Mouse (Mus musculus) CH12.LX (cell line): ENCODE data around the gene Gnb1l. TPM values are rescaled to one million over a fixed set of nuclear protein-coding genes. Genes with fewer than 3 reads are reported as not detected.

Experiments
- DNase-seq: peaks from one replicate; pipeline ENCODE4 v3.0.0-alpha.2; 2013; ENCODE audit errors: extremely low read depth
- H3K27ac ChIP-seq: 2 replicates; pipeline ENCODE4 v1.5.1; 2012; ENCODE audit warnings: low read depth, mild to moderate bottlenecking, control low read depth, moderate library complexity; ENCODE audit not compliant: insufficient read depth
- H3K27me3 ChIP-seq: replicated peaks from 2 replicates; pipeline ENCODE3; 2012; ENCODE audit warnings: inconsistent platforms
- H3K36me3 ChIP-seq, 2 experiments: replicated peaks in 1 of 2; 2 replicates each; pipeline versions ENCODE3 to v1.6.1; 2012; ENCODE audit warnings: inconsistent platforms in 1 of 2, low read length in 1 of 2, mild to moderate bottlenecking in 1 of 2, mixed read lengths in 1 of 2, moderate library complexity in 1 of 2; ENCODE audit not compliant: control insufficient read depth in 1 of 2, insufficient read depth in 1 of 2
- H3K4me1 ChIP-seq, 2 experiments: 2 replicates each; pipeline ENCODE4 v1.6.1; 2012; ENCODE audit warnings: inconsistent platforms in 1 of 2, moderate library complexity in 1 of 2; ENCODE audit not compliant: insufficient read depth in 2 of 2, control insufficient read depth in 1 of 2
- H3K4me2 ChIP-seq: 2 replicates; pipeline ENCODE4 v1.6.1; 2012; ENCODE audit warnings: low read depth, mild to moderate bottlenecking, control low read depth; ENCODE audit not compliant: poor library complexity, insufficient read depth, severe bottlenecking
- H3K4me3 ChIP-seq, 3 experiments: fragments of 150-350 bp in 1 of 3; sonication (generic) in 1 of 3; replicated peaks in 1 of 3; 2 replicates each; pipeline versions ENCODE3 to v1.5.1; 2011 to 2012; ENCODE audit warnings: low read depth in 2 of 3, low read length in 2 of 3, mild to moderate bottlenecking in 2 of 3, moderate library complexity in 2 of 3, control low read depth in 1 of 3, improper control_type of control experiment in 1 of 3, inconsistent platforms in 1 of 3, mixed read lengths in 1 of 3; ENCODE audit not compliant: poor library complexity in 1 of 3
- H3K79me2 ChIP-seq: replicated peaks from 2 replicates; pipeline ENCODE4 v1.6.1; 2012; ENCODE audit warnings: mild to moderate bottlenecking, moderate library complexity; ENCODE audit not compliant: control insufficient read depth, poor library complexity, insufficient read depth, severe bottlenecking; ENCODE audit errors: extremely low read depth
- H3K9ac ChIP-seq: 2 replicates; pipeline ENCODE4 v1.6.1; 2012; ENCODE audit warnings: low read depth, mild to moderate bottlenecking, control low read depth, moderate library complexity; ENCODE audit not compliant: insufficient read depth
- H3K9me3 ChIP-seq: replicated peaks from 2 replicates; pipeline ENCODE3; 2012; ENCODE audit warnings: low read length, inconsistent platforms, mixed read lengths
- CHD1 ChIP-seq: IDR thresholded peaks from 2 replicates; pipeline ENCODE4 v1.6.1; 2012; ENCODE audit warnings: low read depth, low read length, improper control_type of control experiment, inconsistent platforms
- CHD2 ChIP-seq: IDR thresholded peaks from 2 replicates; pipeline ENCODE4 v1.6.1; 2011; ENCODE audit warnings: low read length, improper control_type of control experiment
- CTCF ChIP-seq, 2 experiments: IDR thresholded peaks in 1 of 2; conservative IDR thresholded peaks in 1 of 2; 2 replicates each; pipeline ENCODE4 v1.5.1; 2011 to 2012; ENCODE audit warnings: low read depth in 2 of 2, low read length in 2 of 2, improper control_type of control experiment in 1 of 2, inconsistent platforms in 1 of 2, mild to moderate bottlenecking in 1 of 2, moderate library complexity in 1 of 2
- ELF1 ChIP-seq: IDR thresholded peaks from 2 replicates; pipeline ENCODE4 v1.6.1; 2014; ENCODE audit warnings: low read depth, mild to moderate bottlenecking, inconsistent platforms, low read length, improper control_type of control experiment
- EP300 ChIP-seq: IDR thresholded peaks from 2 replicates; pipeline ENCODE4 v1.6.1; 2011; ENCODE audit warnings: low read length, improper control_type of control experiment
- GABPA ChIP-seq: IDR thresholded peaks from 2 replicates; pipeline ENCODE4 v1.6.1; 2012; ENCODE audit warnings: low read depth, low read length, improper control_type of control experiment, inconsistent platforms; ENCODE audit not compliant: insufficient replicate concordance
- HCFC1 ChIP-seq: IDR thresholded peaks from 2 replicates; pipeline ENCODE4 v1.6.1; 2012; ENCODE audit warnings: low read depth, mild to moderate bottlenecking, inconsistent platforms, low read length, improper control_type of control experiment
- IRF4 ChIP-seq: IDR thresholded peaks from 2 replicates; pipeline ENCODE4 v1.6.1; 2014; ENCODE audit warnings: low read depth, mild to moderate bottlenecking, inconsistent platforms, low read length, improper control_type of control experiment
- JUND ChIP-seq: conservative IDR thresholded peaks from 2 replicates; pipeline ENCODE4 v1.6.1; 2011; ENCODE audit warnings: low read depth, low read length, improper control_type of control experiment
- MAX ChIP-seq: IDR thresholded peaks from 2 replicates; pipeline ENCODE4 v1.6.1; 2011; ENCODE audit warnings: low read length, improper control_type of control experiment
- MAZ ChIP-seq: IDR thresholded peaks from 2 replicates; pipeline ENCODE4 v1.6.1; 2012; ENCODE audit warnings: low read depth, mild to moderate bottlenecking, inconsistent platforms, low read length, improper control_type of control experiment, moderate library complexity
- MEF2A ChIP-seq: IDR thresholded peaks from 2 replicates; pipeline ENCODE4 v1.6.1; 2014; ENCODE audit warnings: low read depth, mild to moderate bottlenecking, inconsistent platforms, low read length, improper control_type of control experiment, borderline replicate concordance
- MXI1 ChIP-seq: IDR thresholded peaks from 2 replicates; pipeline ENCODE4 v1.6.1; 2011; ENCODE audit warnings: mild to moderate bottlenecking, low read depth, low read length, improper control_type of control experiment
- NELFE ChIP-seq: IDR thresholded peaks from 2 replicates; pipeline ENCODE4 v1.6.1; 2011; ENCODE audit warnings: low read depth, low read length, improper control_type of control experiment
- PAX5 ChIP-seq: IDR thresholded peaks from 2 replicates; pipeline ENCODE4 v1.6.1; 2012; ENCODE audit warnings: low read length, inconsistent platforms, mixed read lengths
- RCOR1 ChIP-seq: conservative IDR thresholded peaks from 2 replicates; pipeline ENCODE4 v1.6.1; 2012; ENCODE audit warnings: low read depth, mild to moderate bottlenecking, inconsistent platforms, low read length, improper control_type of control experiment
- SIN3A ChIP-seq: IDR thresholded peaks from 2 replicates; pipeline ENCODE4 v1.6.1; 2012; ENCODE audit warnings: low read length, improper control_type of control experiment, inconsistent platforms
- SMC3 ChIP-seq: IDR thresholded peaks from 2 replicates; pipeline ENCODE4 v1.6.1; 2011; ENCODE audit warnings: low read depth, low read length, improper control_type of control experiment
- TBP ChIP-seq: conservative IDR thresholded peaks from 2 replicates; pipeline ENCODE4 v1.6.1; 2011; ENCODE audit warnings: low read depth, low read length, improper control_type of control experiment
- TCF12 ChIP-seq: IDR thresholded peaks from 2 replicates; pipeline ENCODE4 v1.6.1; 2014; ENCODE audit warnings: low read depth, mild to moderate bottlenecking, inconsistent platforms, low read length, improper control_type of control experiment
- USF1 ChIP-seq: IDR thresholded peaks from 2 replicates; pipeline ENCODE4 v1.6.1; 2014; ENCODE audit warnings: low read depth, mild to moderate bottlenecking, inconsistent platforms, low read length, improper control_type of control experiment
- USF2 ChIP-seq: conservative IDR thresholded peaks from 2 replicates; pipeline ENCODE4 v1.6.1; 2011; ENCODE audit warnings: low read depth, low read length, improper control_type of control experiment
- ZKSCAN1 ChIP-seq: IDR thresholded peaks from 2 replicates; pipeline ENCODE4 v1.6.1; 2012; ENCODE audit warnings: low read depth, inconsistent platforms, low read length, improper control_type of control experiment, borderline replicate concordance
- ZNF384 ChIP-seq: IDR thresholded peaks from 2 replicates; pipeline ENCODE4 v1.6.1; 2012; ENCODE audit warnings: low read depth, low read length, improper control_type of control experiment, inconsistent platforms
- dilution Hi-C: fragments of 300-500 bp; cut with MboI; formaldehyde crosslinking; loops from 2 replicates; pipeline ENCODE4 v1.14.3; 2020; ENCODE audit warnings: low sequenced_read_pairs; ENCODE audit not compliant: extremely low pct_unique_long_range_greater_than_20kb, extremely low pct_ligation_motif_present
- in situ Hi-C: fragments of 300-500 bp; cut with MboI; formaldehyde crosslinking; loops from 3 replicates; pipeline ENCODE4 v1.14.3; 2019; ENCODE audit warnings: low sequenced_read_pairs, low pct_ligation_motif_present, low pct_unique_long_range_greater_than_20kb, mixed read lengths
- polyA plus RNA-seq: library from polyadenylated mRNA; unstranded; fragments of >175 nt; gene quantifications from 2 replicates; pipeline ENCODE4 v1.2.1, GENCODE M21; 2012; ENCODE audit warnings: low read depth; ENCODE audit not compliant: insufficient read length
- total RNA-seq, 2 experiments: library from RNA; depleted of rRNA; stranded (reverse); fragments of 300-350 nt in 1 of 2; fragments of >200 nt in 1 of 2; gene quantifications; 2 replicates each; pipeline ENCODE4 v1.2.3; 2012 to 2014

Gnb1l gene
- total and polyA plus RNA-seq, 3 experiments: 15.9 to 25.5 (median 21.5) TPM

- H3K27me3 ChIP-seq: no peaks in the 10 kb centered on the region
- dilution Hi-C loops: no loop called here
- peaks cover 0 to 5% of the 10 kb centered on the region in 2 experiments; a peak in 2 of 4 replicates for H3K4me1 ChIP-seq
- peaks cover 16% of the 10 kb centered on the region for H3K9me3 ChIP-seq
- in situ Hi-C loops: no loop called here
- no peaks in the 10 kb centered on the region for H3K36me3 ChIP-seq
- H3K9ac ChIP-seq: no peak overlapping the region
- H3K27ac ChIP-seq: no peak overlapping the region
- no peak overlapping the region for H3K4me2 ChIP-seq
- no peak for TF ChIP-seq TBP
- no peak for TF ChIP-seq EP300
- TF ChIP-seq ZKSCAN1: no peak
- no peak for TF ChIP-seq JUND
- TF ChIP-seq ZNF384: no peak
- no peak for TF ChIP-seq PAX5
- no peak for TF ChIP-seq IRF4
- no peak for TF ChIP-seq CHD2
- no peak for TF ChIP-seq SIN3A
- TF ChIP-seq SMC3: no peak
- no peak for TF ChIP-seq NELFE
- TF ChIP-seq MAZ: no peak
- TF ChIP-seq CTCF (conservative IDR thresholded peaks at IDR 0.05 in 1 of 2, IDR thresholded peaks at IDR 0.05 in 1 of 2; ENCODE audit: low read depth in 2 of 2, low read length in 2 of 2): no peak
- no peak for TF ChIP-seq GABPA
- no peak for TF ChIP-seq MXI1
- no peak for TF ChIP-seq HCFC1
- no peak for TF ChIP-seq ELF1
- TF ChIP-seq CHD1: no peak
- no peak for TF ChIP-seq MEF2A
- H3K79me2 ChIP-seq: no peaks in the 10 kb centered on the region
- DNase-seq: no peak
- no peak overlapping the region for H3K4me3 ChIP-seq
Observed at GRCm38 (mm10) chr16:18577599-18578160, 79.2 kb downstream of the Gnb1l start.

- in situ Hi-C loops: no loop called here
- Histone ChIP-seq H3K36me3 (no peaks in the 10 kb centered on the region), H3K9me3 (peaks cover 30% of the 10 kb centered on the region), H3K9ac (no peak overlapping the region), H3K4me3 (no peak overlapping the region), H3K79me2 (no peaks in the 10 kb centered on the region), H3K27ac (no peak overlapping the region), H3K4me1 (peaks cover 0 to 5% of the 10 kb centered on the region in 2 experiments; a peak in 2 of 4 replicates), H3K27me3 (no peaks in the 10 kb centered on the region), H3K4me2 (no peak overlapping the region)
- dilution Hi-C loops: no loop called here
- TF ChIP-seq SMC3 (no peak), HCFC1 (no peak), ZKSCAN1 (no peak), USF2 (no peak), TCF12 (no peak), MXI1 (no peak), USF1 (no peak), RCOR1 (no peak), CHD2 (no peak), MAX (no peak), MEF2A (no peak), CHD1 (no peak)
- no peak for DNase-seq
Observed at GRCm38 (mm10) chr16:18580389-18580788, 81.9 kb downstream of the Gnb1l start.
